Mouse (Mus musculus) CH12.LX (cell line): ENCODE data around the gene Adora1.

Experiments
- CTCF ChIP-seq, 2 experiments: IDR thresholded peaks in 1 of 2; conservative IDR thresholded peaks in 1 of 2; 2 replicates each; pipeline ENCODE4 v1.5.1; 2011 to 2012; ENCODE audit warnings: low read depth in 2 of 2, low read length in 2 of 2, improper control_type of control experiment in 1 of 2, inconsistent platforms in 1 of 2, mild to moderate bottlenecking in 1 of 2, moderate library complexity in 1 of 2
- ELF1 ChIP-seq: IDR thresholded peaks from 2 replicates; pipeline ENCODE4 v1.6.1; 2014; ENCODE audit warnings: low read depth, mild to moderate bottlenecking, inconsistent platforms, low read length, improper control_type of control experiment
- EP300 ChIP-seq: IDR thresholded peaks from 2 replicates; pipeline ENCODE4 v1.6.1; 2011; ENCODE audit warnings: low read length, improper control_type of control experiment
- ETS1 ChIP-seq: conservative IDR thresholded peaks from 2 replicates; pipeline ENCODE4 v1.6.1; 2012; ENCODE audit warnings: low read depth, mild to moderate bottlenecking, inconsistent platforms, low read length, improper control_type of control experiment, moderate library complexity
- KAT2A ChIP-seq: IDR thresholded peaks from 2 replicates; pipeline ENCODE4 v1.6.1; 2012; ENCODE audit warnings: low read length, improper control_type of control experiment, inconsistent platforms; ENCODE audit not compliant: insufficient replicate concordance
- MAX ChIP-seq: IDR thresholded peaks from 2 replicates; pipeline ENCODE4 v1.6.1; 2011; ENCODE audit warnings: low read length, improper control_type of control experiment
- MYC ChIP-seq: IDR thresholded peaks from 2 replicates; pipeline ENCODE4 v1.6.1; 2011; ENCODE audit warnings: low read depth, mild to moderate bottlenecking, improper control_type of control experiment, low read length
- NELFE ChIP-seq: IDR thresholded peaks from 2 replicates; pipeline ENCODE4 v1.6.1; 2011; ENCODE audit warnings: low read depth, low read length, improper control_type of control experiment
- POLR2A ChIP-seq: IDR thresholded peaks from 2 replicates; pipeline ENCODE4 v1.6.1; 2011; ENCODE audit warnings: low read depth, mild to moderate bottlenecking, improper control_type of control experiment, low read length
- SMC3 ChIP-seq: IDR thresholded peaks from 2 replicates; pipeline ENCODE4 v1.6.1; 2011; ENCODE audit warnings: low read depth, low read length, improper control_type of control experiment
- USF1 ChIP-seq: IDR thresholded peaks from 2 replicates; pipeline ENCODE4 v1.6.1; 2014; ENCODE audit warnings: low read depth, mild to moderate bottlenecking, inconsistent platforms, low read length, improper control_type of control experiment
- ZKSCAN1 ChIP-seq: IDR thresholded peaks from 2 replicates; pipeline ENCODE4 v1.6.1; 2012; ENCODE audit warnings: low read depth, inconsistent platforms, low read length, improper control_type of control experiment, borderline replicate concordance
- ZMIZ1 ChIP-seq: IDR thresholded peaks from 2 replicates; pipeline ENCODE4 v1.6.1; 2012; ENCODE audit warnings: low read depth, mild to moderate bottlenecking, inconsistent platforms, low read length, improper control_type of control experiment

- TF ChIP-seq CTCF (conservative IDR thresholded peaks at IDR 0.05 in 1 of 2, IDR thresholded peaks at IDR 0.05 in 1 of 2; ENCODE audit: low read depth in 2 of 2, low read length in 2 of 2): no peak
- TF ChIP-seq ZKSCAN1: no peak
- no peak for TF ChIP-seq MYC
- no peak for TF ChIP-seq KAT2A
- TF ChIP-seq SMC3: no peak
- TF ChIP-seq ELF1: no peak
- TF ChIP-seq USF1: no peak
- TF ChIP-seq EP300: no peak
- no peak for TF ChIP-seq POLR2A
- no peak for TF ChIP-seq MAX
- no peak for TF ChIP-seq ETS1
- TF ChIP-seq NELFE: no peak
- TF ChIP-seq ZMIZ1: no peak
These were observed 15.6 kb downstream of the Adora1 start for GRCm38 (mm10) chr1:134219608-134220007.
